Mouse (Mus musculus) urinary bladder, postnatal 0 days (tissue): Measurements from ENCODE around the gene Aimp1. TPM values are rescaled to one million over a fixed set of nuclear protein-coding genes. Genes with fewer than 3 reads are reported as not detected.

Experiments used
- polyA plus RNA-seq: library from polyadenylated mRNA; unstranded; fragments of >200 nt; fragmentation: Nextera tagmentation; extraction: Ambion mirVana; gene quantifications from 2 replicates; pipeline ENCODE4 v1.2.1, GENCODE M21; 2015

Gene Aimp1
- 55.6 and 59.9 TPM in 2 replicates for polyA plus RNA-seq

DNA sequence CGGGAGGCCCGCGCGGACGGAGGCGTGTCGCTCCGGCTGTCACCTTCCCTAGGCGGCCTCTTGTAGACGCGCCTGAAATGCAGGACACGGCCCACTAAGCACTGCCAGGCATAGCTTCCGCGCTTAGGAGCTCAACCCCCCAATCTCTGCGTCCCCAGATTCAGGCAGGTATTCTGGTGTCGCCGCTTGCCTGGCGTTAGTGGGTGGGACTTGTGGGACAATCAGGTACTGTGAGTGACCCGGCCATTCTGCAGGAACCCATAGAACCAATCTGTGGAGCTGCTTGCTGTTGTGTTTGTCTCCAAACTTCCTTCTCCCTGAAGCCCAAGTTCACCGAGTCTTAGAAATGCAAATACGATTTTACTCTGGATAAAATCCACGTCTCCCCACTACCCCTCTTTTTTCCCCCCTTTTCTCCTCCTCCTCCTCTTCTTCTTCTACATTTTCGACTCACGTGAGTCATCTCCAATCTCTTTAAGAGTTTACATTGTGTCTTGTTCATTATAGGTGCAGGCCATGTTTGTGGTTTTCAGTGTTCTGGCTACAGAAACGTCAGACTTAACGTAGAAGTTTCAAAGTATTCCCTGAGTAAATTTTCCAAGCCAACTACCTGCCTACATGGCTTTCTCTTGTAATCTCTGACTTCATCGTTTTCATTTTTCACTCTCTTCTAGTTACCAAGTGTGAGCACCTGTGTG is at the start of gene Aimp1:
TSS of gene Aimp1 (minus strand) at position 140 of the 698 bp plus-strand sequence.

DNA sequence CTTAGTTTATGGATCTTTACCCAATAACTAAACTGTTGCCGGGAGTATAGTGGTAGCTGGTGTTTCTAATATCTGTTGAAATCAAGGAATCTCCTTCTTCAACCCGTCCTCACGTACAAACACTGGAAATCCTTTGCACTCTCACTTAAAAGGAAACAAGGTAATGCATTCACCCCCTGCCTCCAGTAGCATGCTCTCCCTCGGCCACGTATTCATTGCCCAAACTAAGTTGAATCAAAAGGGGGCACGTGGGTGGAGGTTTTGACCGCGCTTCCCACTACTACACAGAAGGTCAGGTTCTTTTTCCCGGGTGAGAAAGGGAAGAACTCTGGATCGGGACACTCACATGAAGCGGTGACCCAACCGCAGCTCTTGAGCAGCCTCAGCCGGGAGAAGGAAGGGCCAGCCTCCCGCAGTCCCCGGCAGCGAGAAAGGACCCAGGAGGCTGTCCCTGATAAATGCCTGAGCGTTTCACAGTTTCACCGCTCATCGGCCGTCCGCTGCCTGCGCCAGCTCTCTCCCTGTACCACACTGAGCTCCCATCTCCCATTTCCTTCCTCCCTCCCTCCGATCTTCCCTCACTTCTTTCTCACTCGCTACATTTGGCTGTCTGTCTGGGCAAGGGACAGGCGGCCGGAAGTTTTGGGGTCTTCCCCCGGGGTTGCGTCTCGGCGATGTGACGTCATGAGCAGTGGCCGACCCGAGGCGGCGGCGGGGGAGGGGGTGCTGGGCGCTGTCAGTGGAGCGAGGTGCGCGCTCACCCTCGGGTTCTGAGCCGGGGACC is 531 bp downstream of the Aimp1 start, which contains the start of gene Tbck:
TSS of gene Tbck (plus strand) at position 698 of the 784 bp plus-strand sequence.

DNA sequence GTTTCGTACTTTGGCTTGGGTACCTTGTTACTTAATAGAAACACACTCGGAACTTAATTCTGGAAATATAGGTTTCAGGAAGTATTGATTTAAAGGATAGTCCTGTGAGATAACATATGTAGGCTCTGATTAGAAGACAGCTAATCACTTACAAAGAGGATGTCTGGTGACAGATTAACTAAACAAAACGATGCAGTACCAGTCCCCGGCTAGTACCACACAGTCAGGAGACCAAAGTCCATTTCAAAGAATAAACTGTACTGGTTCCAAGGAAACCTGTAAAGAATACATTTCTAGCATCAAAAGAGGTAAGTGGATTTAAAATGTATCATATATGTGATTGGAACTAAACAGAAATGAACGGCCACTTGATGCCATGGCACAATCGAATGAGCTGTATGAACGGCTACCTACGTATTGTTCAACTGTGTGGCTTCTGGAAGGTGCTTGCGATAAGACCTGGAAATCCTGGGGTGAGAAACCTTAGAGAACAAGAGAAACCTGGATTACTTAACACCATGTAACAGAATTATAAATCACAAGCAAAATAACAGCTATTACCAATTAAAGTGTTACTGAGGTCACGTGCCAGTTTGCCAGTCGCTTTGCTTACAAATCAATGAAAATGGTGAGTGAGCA is 54.5 kb downstream of the Aimp1 start, which contains the start of gene Gimd1:
TSS of gene Gimd1 (plus strand) at position 220 of the 639 bp plus-strand sequence.

Other genes starting within 250 kb of the Aimp1 start
- gene Gimd1, start 54.5 kb downstream of the Aimp1 start, polyA plus RNA-seq, result not detected in 2 replicates
- gene Tbck, start 226 bp downstream of the Aimp1 start, polyA plus RNA-seq, result 11.6 and 12.0 TPM in 2 replicates